Mouse (Mus musculus): ENCODE results near the gene Gadd45a. TPM values are rescaled to one million over a fixed set of nuclear protein-coding genes. Genes with fewer than 3 reads are reported as not detected.

Gene Gadd45a
- polyA plus RNA-seq, 1 experiment from 2014 or later = 25.0 TPM

DNA sequence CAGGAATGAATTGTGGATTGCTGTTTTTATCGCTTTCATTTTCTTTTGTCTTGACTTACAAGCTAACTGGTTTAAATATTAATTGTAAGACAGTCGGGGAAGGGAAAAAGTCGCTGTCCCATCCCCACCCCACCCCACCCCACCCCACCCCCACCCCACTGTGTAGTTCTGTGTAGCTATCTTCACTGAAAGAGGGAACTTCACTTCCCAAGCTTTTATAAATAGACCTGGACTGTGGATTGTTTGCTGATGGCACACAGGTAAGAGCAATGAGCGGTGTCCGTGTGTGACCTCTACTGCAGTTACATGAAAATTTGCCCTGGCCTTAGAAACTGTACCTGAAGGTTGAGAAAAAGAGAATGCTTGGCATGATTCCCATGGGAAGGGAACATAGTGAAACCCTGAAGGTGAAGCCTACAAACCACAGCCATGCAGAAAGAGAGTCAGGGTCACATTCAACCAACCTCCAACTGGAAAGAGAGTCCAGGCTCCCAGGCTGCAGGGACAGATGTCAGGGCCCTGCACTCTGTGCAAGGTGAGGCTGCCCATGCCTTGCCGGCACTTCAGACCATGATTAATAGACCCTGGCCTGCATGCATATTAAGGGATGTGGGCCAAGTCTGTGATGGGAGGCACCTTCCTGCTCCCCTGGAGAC, 23.8 kb downstream of the Gadd45a start:
- WGBS = 87% methylated on average over 6 of the region's 6 CpGs
- Histone ChIP-seq H3K36me3 (no peaks in the 10 kb centered on the region), H3K4me1 (peaks cover 5% of the 10 kb centered on the region; the same call in 1 of the 2 replicates), H3K4me3 (no peak overlapping the region), H3K27ac (no peak overlapping the region), H3K4me2 (replicated peaks) (no peak overlapping the region), H3K9ac (no peak overlapping the region), H3K27me3 (no peaks in the 10 kb centered on the region), H3K9me3 (replicated peaks) (no peaks in the 10 kb centered on the region)
- ATAC-seq (ENCODE audit: low FRiP score) = no peak

DNA sequence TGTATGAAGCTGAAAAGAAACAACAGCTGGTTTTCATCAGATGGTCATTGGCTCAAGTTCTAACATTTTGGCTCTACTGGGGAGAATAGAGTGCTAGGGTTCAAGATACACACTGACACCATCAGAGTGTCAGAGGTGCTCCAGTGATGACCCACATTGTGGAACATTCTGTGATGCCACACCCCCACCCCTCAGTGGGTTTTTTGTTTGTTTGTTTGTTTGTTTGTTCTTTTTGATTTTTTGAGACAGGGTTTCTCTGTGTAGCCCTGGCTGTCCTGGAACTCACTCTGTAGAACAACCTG, 26.1 kb downstream of the Gadd45a start:
- Histone ChIP-seq H3K9ac (no peak overlapping the region), H3K4me2 (replicated peaks) (no peak overlapping the region), H3K27me3 (no peaks in the 10 kb centered on the region), H3K27ac (no peak overlapping the region), H3K36me3 (no peaks in the 10 kb centered on the region), H3K4me1 (peaks cover 5% of the 10 kb centered on the region; the same call in 1 of the 2 replicates), H3K4me3 (no peak overlapping the region), H3K9me3 (replicated peaks) (no peaks in the 10 kb centered on the region)
- ATAC-seq (ENCODE audit: low FRiP score) = no peak

DNA sequence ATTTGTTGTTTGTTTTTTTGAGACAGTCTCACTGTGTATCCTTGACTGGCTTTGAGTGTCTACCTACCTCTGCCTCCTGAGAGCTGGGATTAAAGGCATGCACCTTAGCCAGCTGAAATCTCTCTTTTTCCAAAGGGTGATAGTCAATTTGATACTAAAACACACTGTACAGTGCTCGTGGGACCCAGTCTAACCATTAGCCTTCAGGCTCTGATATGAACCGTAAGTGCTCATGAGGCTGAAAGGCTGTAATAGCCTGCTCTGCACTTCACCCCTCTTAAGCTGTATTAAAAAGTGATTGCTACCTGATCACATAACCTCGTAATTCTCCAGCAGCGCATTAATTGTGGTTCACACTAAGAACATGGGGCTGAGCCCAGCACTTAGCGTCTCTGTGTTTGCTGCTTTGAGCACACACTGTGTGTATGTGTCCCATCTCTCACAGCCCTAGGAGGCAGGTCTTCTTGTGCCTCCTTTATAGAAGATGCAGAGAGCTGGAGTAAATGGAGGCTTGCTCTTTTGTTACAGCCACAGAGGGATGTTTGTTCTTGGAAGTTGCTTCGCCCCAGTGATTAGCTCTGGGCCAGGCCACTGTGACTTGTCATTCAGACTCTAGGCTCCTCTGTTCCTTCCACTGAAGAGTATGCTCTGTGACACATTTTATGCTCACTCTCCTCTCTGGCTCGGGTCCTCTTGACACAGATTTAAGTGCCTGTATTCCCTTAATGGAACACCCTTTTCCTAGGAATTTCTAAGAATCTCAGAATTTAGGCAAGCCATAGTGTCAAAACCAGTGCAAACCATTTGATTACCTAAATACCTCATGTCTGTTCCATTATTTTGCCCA, 26.7 kb downstream of the Gadd45a start:
- Histone ChIP-seq H3K4me1 (peaks cover 5% of the 10 kb centered on the region; the same call in 1 of the 2 replicates), H3K36me3 (no peaks in the 10 kb centered on the region), H3K27ac (no peak overlapping the region), H3K9me3 (replicated peaks) (no peaks in the 10 kb centered on the region), H3K4me2 (replicated peaks) (no peak overlapping the region), H3K9ac (no peak overlapping the region), H3K4me3 (no peak overlapping the region), H3K27me3 (no peaks in the 10 kb centered on the region)
- WGBS = 58% methylated on average over 7 of the region's 7 CpGs
- peak; percentile 78 for ATAC-seq (ENCODE audit: low FRiP score)

DNA sequence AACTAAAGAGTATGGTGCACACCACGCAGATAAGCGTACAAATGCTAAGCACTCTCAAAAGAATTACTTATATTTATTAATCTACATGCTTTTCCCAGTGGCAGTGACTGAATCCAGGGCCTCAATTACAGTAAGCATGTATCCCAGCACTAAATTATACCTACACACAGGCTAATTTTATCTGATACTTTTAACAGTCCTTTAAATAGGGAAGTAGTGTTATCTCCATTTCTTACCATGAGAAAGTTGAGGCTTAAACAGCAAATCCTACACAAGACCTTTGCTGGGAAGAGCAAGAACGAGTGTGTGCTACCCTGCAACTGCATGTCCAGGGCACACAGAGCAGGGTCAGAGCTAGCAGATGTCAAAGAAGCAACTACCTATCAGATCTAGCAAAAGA, 27.4 kb downstream of the Gadd45a start:
- no peaks in the 10 kb centered on the region for H3K9me3 ChIP-seq (replicated peaks)
- WGBS = 91% methylated on average over 3 of the region's 3 CpGs
- H3K9ac ChIP-seq = no peak overlapping the region
- no peak overlapping the region for H3K4me2 ChIP-seq (replicated peaks)
- no peak overlapping the region for H3K4me3 ChIP-seq
- H3K4me1 ChIP-seq = peaks cover 5% of the 10 kb centered on the region; the same call in 1 of the 2 replicates
- no peaks in the 10 kb centered on the region for H3K36me3 ChIP-seq
- no peak overlapping the region for H3K27ac ChIP-seq
- no peaks in the 10 kb centered on the region for H3K27me3 ChIP-seq
- no peak for ATAC-seq (ENCODE audit: low FRiP score)

GRCm38 (mm10) chr6:66999800-67000199, 37.5 kb downstream of the Gadd45a start:
- Histone ChIP-seq H3K4me1 (no peaks in the 10 kb centered on the region), H3K27me3 (no peaks in the 10 kb centered on the region), H3K9me3 (replicated peaks) (no peaks in the 10 kb centered on the region), H3K4me3 (no peak overlapping the region), H3K4me2 (replicated peaks) (no peak overlapping the region), H3K27ac (no peak overlapping the region), H3K9ac (no peak overlapping the region), H3K36me3 (no peaks in the 10 kb centered on the region)
- no peak for ATAC-seq (ENCODE audit: low FRiP score)

DNA sequence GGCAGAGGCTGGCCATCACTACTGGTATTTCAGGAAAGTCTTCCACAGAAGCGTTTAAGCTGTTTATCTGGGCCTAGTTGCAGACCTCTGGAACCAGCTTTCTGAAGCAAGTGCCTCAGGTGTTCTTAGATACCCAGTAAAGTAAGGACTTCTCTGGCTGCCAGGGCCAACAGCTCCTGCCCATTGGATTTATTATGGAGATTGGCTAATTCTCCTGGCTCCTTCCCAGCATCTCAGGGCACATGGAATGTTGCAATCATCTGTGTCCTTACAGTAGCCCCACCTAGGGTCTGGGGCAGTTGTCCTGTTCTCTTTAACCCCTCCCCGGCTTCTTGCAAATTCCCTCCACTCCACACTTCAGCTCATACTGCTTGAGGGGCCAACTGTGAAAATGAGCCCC, 38.6 kb downstream of the Gadd45a start:
- Histone ChIP-seq H3K4me3 (no peak overlapping the region), H3K27me3 (no peaks in the 10 kb centered on the region), H3K4me2 (replicated peaks) (no peak overlapping the region), H3K9me3 (replicated peaks) (no peaks in the 10 kb centered on the region), H3K4me1 (no peaks in the 10 kb centered on the region), H3K9ac (no peak overlapping the region), H3K27ac (no peak overlapping the region), H3K36me3 (no peaks in the 10 kb centered on the region)
- no peak for ATAC-seq (ENCODE audit: low FRiP score)
- 96% methylated on average over 2 of the region's 2 CpGs for WGBS

- Histone ChIP-seq H3K9ac (no peak overlapping the region), H3K27ac (no peak overlapping the region), H3K27me3 (no peaks in the 10 kb centered on the region), H3K4me3 (no peak overlapping the region), H3K4me2 (replicated peaks) (no peak overlapping the region), H3K9me3 (replicated peaks) (no peaks in the 10 kb centered on the region), H3K4me1 (no peaks in the 10 kb centered on the region), H3K36me3 (no peaks in the 10 kb centered on the region)
- ATAC-seq (ENCODE audit: low FRiP score) = no peak
- 91% methylated on average over 1 of the region's 1 CpGs for WGBS
Measured at GRCm38 (mm10) chr6:66996257-66996656, 41.0 kb downstream of the Gadd45a start.

DNA sequence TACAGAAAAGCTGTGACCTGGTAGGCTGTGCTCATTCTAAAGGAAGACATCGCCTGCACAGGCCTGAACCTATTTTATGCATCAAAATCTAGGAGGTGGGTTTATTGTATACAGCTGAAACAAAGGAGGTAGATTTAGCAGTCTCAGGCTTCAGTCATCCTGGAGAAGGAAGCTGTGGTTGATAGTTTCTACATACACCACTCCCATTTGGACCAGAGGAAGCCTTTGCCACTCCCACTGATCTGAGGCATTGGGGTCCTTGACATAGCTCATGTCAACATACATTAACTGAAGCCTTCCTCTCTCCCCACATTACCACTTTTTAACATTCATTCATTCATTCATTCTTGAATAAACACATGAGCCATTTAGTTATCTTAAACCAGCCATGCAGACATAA, 41.4 kb downstream of the Gadd45a start:
- WGBS = 97% methylated on average over 1 of the region's 1 CpGs
- Histone ChIP-seq H3K9me3 (replicated peaks) (no peaks in the 10 kb centered on the region), H3K27ac (no peak overlapping the region), H3K4me3 (no peak overlapping the region), H3K4me1 (no peaks in the 10 kb centered on the region), H3K9ac (no peak overlapping the region), H3K27me3 (no peaks in the 10 kb centered on the region), H3K4me2 (replicated peaks) (no peak overlapping the region), H3K36me3 (no peaks in the 10 kb centered on the region)
- ATAC-seq (ENCODE audit: low FRiP score) = no peak

- no peaks in the 10 kb centered on the region for H3K9me3 ChIP-seq (replicated peaks)
- no peaks in the 10 kb centered on the region for H3K36me3 ChIP-seq
- ATAC-seq (ENCODE audit: low FRiP score) = no peak
- H3K9ac ChIP-seq = no peak overlapping the region
- no peak overlapping the region for H3K4me3 ChIP-seq
- 93% methylated on average over 8 of the region's 8 CpGs for WGBS
- no peak overlapping the region for H3K27ac ChIP-seq
- H3K27me3 ChIP-seq = no peaks in the 10 kb centered on the region
- no peak overlapping the region for H3K4me2 ChIP-seq (replicated peaks)
- no peaks in the 10 kb centered on the region for H3K4me1 ChIP-seq
Measured at GRCm38 (mm10) chr6:66994981-66995380, 42.3 kb downstream of the Gadd45a start.

- no peak overlapping the region for H3K9ac ChIP-seq
Measured at GRCm38 (mm10) chr6:66992786-66993185, 44.5 kb downstream of the Gadd45a start.

GRCm38 (mm10) chr6:66992232-66992631, 45.0 kb downstream of the Gadd45a start:
- Histone ChIP-seq H3K9me3 (replicated peaks) (no peaks in the 10 kb centered on the region), H3K27me3 (no peaks in the 10 kb centered on the region), H3K4me2 (replicated peaks) (no peak overlapping the region), H3K36me3 (no peaks in the 10 kb centered on the region), H3K9ac (no peak overlapping the region), H3K4me3 (no peak overlapping the region), H3K27ac (no peak overlapping the region), H3K4me1 (no peaks in the 10 kb centered on the region)
- WGBS = 89% methylated on average over 9 of the region's 9 CpGs
- no peak for ATAC-seq (ENCODE audit: low FRiP score)

More at GRCm38 (mm10) chr6:66992786-66993185, 44.5 kb downstream of the Gadd45a start:
- H3K36me3 ChIP-seq = no peaks in the 10 kb centered on the region
- H3K27ac ChIP-seq = no peak overlapping the region
- H3K4me2 ChIP-seq (replicated peaks) = no peak overlapping the region
- H3K4me3 ChIP-seq = no peak overlapping the region
- ATAC-seq (ENCODE audit: low FRiP score) = no peak
- WGBS = 86% methylated on average over 8 of the region's 8 CpGs
- H3K27me3 ChIP-seq = no peaks in the 10 kb centered on the region
- no peaks in the 10 kb centered on the region for H3K9me3 ChIP-seq (replicated peaks)
- H3K4me1 ChIP-seq = no peaks in the 10 kb centered on the region

- no peak overlapping the region for H3K9ac ChIP-seq
- H3K4me2 ChIP-seq (replicated peaks) = no peak overlapping the region
- 78% methylated on average over 3 of the region's 3 CpGs for WGBS
- H3K9me3 ChIP-seq (replicated peaks) = no peaks in the 10 kb centered on the region
- no peak overlapping the region for H3K27ac ChIP-seq
- no peaks in the 10 kb centered on the region for H3K4me1 ChIP-seq
- no peaks in the 10 kb centered on the region for H3K36me3 ChIP-seq
- no peak overlapping the region for H3K4me3 ChIP-seq
- H3K27me3 ChIP-seq = no peaks in the 10 kb centered on the region
- no peak for ATAC-seq (ENCODE audit: low FRiP score)
Measured at GRCm38 (mm10) chr6:66989518-66989917, 47.7 kb downstream of the Gadd45a start.

DNA sequence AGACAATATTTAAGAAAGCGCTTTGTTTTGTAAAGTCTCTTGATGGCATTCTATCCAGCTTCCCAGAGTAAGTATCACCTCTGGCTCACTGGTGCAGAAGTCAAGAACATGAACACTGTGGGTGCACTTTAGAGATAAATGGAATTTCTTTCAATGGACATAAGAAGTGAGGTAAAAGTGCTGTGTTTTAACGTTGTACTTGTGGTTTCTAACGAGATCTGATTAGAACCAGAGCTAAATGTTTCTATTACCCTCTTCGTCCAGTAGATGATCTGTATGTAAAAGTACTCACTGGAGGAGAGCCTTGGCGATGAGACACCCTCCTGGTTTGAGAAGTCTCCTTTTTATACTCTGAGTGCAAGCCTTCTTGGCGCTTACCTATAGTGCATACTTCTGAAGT, 48.2 kb downstream of the Gadd45a start:
- Histone ChIP-seq H3K4me2 (replicated peaks) (no peak overlapping the region), H3K9me3 (replicated peaks) (no peaks in the 10 kb centered on the region), H3K4me1 (no peaks in the 10 kb centered on the region), H3K4me3 (no peak overlapping the region), H3K36me3 (no peaks in the 10 kb centered on the region), H3K27ac (no peak overlapping the region), H3K27me3 (no peaks in the 10 kb centered on the region), H3K9ac (no peak overlapping the region)
- ATAC-seq (ENCODE audit: low FRiP score) = no peak
- 91% methylated on average over 6 of the region's 6 CpGs for WGBS
